Mouse (Mus musculus) olfactory bulb, adult 2 months (tissue): ENCODE data around the gene Tagap.
"Not testable (repeated sequence)": the region's sequence is repeated elsewhere in the genome, so short reads cannot be mapped to it uniquely, and the experiment has no call there.

ENCODE experiments used
- CTCF ChIP-seq: fragments of 200-500 bp; IDR thresholded peaks from 2 replicates; pipeline ENCODE4 v1.5.1; 2012; ENCODE audit warnings: low read depth, mild to moderate bottlenecking, low read length, moderate library complexity; ENCODE audit not compliant: insufficient read depth
- POLR2A ChIP-seq: fragments of 200-500 bp; IDR thresholded peaks from 2 replicates; pipeline ENCODE4 v1.6.1; 2012; ENCODE audit warnings: mild to moderate bottlenecking, low read depth, low read length, moderate library complexity; ENCODE audit not compliant: insufficient read depth

- not testable (repeated sequence) for TF ChIP-seq CTCF, POLR2A
These were observed 25.5 kb downstream of the Tagap start for GRCm38 (mm10) chr17:7951333-7951732.
